Mouse (Mus musculus) cerebellum, adult (tissue): ENCODE measurements around the gene Zc3h10.
A peak's percentile ranks its signal among the peaks of the same experiment; 100 is the strongest.
"Not testable (repeated sequence)": the region's sequence is repeated elsewhere in the genome, so short reads cannot be mapped to it uniquely, and the experiment has no call there.

Experiments used
- ATAC-seq: cut with Nextera tagmentation; 2 replicates; pipeline ENCODE4 v1.9.2; 2017; ENCODE audit warnings: mild to moderate bottlenecking, moderate library complexity, mixed read lengths; ENCODE audit not compliant: insufficient number of reproducible peaks, low FRiP score, low TSS enrichment

Gene Zc3h10

DNA sequence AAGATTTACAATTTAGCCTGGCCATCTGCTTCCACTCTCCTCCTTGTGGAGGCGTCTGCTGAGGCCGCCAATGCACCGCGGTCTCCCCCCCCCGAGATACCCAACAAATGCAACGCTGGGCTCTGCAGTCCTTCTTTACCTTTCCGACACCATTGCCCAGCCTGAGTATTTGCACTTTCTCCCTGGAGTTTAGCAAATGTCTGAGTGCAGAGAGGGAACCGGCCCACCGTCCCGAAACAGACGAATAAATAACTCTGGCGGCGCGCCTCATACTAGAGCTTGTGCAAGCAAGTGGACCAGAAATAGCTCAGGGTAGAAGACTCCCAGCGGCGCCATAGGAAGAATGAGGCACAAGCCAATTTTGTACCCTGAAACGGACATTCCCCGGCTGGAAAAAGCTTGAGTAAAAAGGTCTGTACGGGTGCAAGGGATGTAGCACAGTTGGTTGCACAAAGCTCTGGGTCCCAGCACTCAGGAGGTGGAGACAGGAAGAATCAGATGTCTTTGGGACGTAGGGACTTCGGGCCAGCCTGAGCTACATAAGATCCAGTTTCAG, 48.4 kb downstream of the Zc3h10 start:
- 0 out of 2 replicates have a peak, but pooled peaks have one; percentile 21 for ATAC-seq

DNA sequence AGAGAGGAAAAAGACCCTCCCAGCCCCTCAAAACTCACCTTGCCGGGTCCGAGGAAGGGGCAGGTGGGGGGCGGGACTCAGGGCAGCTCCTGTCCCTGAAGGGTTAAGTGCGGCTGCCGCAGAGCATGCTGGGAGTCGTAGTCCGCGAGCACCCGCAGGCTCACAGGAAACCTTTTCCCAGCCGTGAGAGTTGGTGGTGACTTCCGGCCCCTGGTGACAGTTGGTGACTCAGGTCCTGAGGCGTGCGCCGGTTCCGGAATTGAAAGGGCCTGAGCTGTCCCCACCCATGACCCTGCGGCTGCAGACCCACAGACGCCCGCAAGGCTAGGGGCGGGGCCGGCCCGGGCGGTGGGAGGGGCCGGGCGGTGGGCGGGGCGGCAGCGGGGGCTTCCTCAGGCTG, 49.0 kb downstream of the Zc3h10 start, which contains the start of gene Myl6b:
TSS of gene Myl6b (minus strand) at position 96 of the 400 bp plus-strand sequence.
- peak; percentile 81 for ATAC-seq

DNA sequence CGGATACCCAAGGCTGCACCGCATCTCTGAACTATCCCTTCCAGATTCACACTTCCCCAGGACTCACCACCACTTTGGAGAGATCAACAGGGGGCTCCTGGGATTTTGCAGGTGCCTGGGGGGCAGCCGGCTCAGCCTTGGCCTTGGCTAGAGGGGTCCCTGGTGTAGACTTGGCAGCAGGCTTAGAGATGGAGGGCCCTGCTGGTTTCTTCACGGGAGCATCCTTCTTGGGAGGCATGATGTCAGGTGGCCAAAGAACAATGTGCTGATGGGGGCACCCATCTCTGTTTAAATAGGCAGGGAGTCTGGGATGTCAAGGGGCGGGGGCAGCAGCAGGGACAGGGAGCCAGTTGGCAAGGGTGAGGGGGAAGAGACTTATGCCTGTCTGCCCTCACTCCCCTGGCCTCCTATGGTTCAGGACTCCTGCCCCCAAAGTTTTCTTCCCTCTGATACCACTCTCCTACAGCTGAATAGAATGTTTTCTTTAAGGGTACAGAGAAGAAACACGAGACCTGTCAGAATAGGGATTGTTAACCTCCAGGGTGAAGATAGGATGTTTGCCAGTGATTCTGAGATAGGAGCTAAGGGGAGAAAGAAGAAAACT, 50.3 kb downstream of the Zc3h10 start:
- ATAC-seq, result no peak

DNA sequence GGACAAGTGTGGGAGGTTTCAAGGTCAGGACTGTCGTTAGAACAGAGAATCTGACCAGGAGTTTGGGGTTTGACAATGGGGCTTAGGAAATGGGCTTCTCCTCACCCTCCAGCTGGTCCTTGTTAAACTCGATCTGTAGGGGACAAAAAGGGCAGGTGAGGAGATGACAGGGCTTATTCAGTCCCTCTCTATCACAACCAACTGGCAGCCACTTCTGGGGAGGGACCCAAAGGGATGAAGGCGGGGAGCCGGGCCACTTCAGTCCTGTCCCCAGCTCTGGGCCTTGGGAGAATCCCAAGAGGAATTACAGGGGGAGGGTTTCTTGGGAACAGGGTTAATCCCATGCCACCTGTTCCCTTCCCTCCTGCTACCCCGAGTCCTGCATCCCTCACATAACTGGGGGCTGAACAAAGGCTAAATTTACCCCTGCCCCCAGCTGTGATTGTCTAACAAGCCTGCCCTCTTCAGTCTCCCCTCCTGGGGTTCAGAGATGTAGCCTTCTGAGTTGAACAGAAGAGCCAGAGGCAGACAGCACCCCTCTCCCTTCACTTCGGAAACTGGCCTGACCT, 51.0 kb downstream of the Zc3h10 start:
- no peak for ATAC-seq

DNA sequence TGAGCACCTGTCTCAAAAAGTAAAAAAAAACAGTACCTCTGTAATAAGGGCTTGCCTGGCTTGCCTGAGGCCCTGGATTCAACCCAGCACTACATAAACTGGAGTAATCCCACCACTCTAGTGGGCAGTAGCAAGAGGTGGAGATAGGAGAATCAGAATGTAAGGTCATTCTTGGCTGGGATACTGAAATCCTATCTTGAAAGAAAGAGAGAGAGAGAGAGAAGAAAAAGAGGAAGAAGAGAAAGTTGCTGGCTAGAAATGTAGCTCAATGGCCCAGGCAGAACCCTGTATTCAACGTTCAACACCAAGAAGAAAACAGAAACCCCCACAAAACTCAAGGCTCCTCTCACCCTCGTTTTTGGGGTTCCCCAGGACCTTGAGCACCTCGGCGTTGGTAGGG, 51.7 kb downstream of the Zc3h10 start:
- ATAC-seq, result no peak

DNA sequence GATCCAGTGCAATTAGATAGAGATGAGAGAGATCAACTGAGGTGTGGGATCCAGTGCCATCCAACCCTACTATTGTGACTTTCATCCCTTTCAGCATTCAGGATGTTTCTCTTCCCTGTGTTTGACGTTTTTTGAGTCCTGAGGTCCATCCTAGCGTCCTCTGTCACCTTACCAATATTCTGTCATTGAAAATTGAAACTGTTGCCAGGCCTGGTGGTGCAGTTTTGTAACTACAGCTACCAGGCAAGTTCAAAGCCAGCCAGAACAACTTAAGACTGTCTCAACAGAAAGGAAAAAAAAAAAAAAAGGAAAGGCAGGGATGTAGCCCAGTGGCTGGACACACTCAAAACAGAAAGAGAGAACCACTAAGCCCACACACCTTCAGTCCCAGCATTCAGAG, 52.3 kb downstream of the Zc3h10 start:
- no peak for ATAC-seq

DNA sequence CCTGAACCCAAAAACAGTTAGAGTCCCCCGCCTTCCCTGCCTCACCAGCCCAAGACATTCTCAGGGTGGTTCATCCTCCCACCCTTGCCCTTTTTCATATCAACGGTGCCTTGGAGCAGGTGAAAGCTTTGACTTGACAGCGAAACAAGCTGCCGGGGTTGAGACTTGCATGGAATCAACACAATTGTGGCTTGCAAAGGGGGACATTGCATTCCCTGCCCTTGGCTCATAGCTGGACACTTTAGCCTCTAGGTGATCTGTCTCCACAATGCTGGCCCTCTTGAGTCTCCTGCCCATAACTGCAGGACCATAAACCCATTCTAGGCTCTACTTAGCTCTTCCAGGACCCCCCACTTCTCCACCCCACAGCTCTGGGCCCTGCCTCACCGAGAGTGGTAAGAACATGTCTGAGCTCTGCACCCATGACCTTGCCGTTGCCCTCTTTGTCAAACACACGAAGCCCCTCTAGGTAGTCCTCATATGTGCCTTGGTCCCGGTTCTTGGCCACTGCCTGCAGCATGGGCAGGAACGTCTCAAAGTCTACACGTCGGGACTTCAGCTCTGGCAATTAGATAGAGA, 52.8 kb downstream of the Zc3h10 start:
- ATAC-seq, result no peak

DNA sequence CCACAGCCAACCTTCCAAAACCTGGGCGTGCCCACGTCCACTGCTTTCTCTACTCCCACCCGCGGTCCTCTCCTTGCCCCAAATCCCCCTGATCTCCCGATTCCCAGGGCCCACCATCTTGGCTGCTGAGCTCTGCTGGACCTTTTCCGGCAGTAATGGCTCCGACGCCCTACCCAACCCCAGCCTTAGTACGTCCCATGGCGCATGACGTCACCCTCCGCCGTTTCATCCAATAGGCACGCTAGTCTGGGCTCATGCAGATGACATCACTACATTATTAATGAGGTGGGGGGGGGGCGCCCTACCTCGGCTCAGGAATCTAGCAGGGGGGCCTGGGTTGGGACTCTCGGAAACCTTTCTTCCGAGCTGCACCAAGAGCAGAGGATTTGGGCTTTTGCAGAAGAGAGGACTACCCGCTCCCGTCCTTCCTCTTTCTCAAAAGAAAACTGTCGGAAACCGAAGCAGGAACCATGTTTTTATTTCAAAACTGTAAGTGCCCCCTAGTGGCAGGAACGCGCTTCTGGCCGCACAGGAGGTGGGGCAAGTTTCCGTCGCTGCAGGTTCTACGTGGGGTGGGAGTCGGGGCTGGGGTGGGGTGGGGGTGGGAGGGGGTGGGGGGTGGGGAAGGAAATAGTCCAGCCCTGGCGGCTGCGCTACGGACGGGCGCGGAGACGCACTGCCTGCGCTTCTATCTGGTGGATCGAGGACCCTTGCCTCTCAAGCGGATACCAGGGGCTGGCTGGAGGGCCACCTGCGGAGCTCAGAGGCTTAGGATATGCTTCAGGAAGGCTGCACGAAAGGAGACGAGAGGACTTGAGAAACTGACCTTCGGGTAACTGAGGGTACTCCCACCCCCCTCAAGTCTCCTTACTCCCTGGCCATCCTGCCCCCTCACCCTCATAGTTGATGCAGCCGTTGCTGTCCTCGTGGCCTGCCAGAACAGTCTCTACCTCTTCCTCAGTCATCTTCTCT, 53.6 kb downstream of the Zc3h10 start, which contains the start of gene Myl6:
TSS of gene Myl6 (minus strand) at position 451 of the 972 bp plus-strand sequence.
- ATAC-seq, result peak; percentile 71

DNA sequence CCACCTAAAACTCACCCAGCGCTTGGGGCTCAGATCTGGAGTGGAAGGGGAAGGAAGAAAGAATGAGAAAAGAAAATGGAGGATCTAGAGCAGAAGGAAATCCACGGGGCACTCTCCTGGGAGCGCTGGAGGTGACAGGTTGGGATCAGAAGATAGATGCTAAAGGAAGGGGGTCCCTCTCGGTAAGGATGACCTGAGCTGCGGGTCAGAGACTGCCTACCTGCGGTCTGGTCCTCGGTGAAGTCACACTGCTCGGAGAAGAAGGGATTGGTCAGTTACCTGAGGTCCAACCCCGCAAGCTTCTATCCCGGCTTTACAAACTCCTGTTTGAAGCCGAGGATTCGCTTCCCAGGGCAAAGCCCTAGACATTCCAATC, 54.3 kb downstream of the Zc3h10 start:
- peak; percentile 29 for ATAC-seq

DNA sequence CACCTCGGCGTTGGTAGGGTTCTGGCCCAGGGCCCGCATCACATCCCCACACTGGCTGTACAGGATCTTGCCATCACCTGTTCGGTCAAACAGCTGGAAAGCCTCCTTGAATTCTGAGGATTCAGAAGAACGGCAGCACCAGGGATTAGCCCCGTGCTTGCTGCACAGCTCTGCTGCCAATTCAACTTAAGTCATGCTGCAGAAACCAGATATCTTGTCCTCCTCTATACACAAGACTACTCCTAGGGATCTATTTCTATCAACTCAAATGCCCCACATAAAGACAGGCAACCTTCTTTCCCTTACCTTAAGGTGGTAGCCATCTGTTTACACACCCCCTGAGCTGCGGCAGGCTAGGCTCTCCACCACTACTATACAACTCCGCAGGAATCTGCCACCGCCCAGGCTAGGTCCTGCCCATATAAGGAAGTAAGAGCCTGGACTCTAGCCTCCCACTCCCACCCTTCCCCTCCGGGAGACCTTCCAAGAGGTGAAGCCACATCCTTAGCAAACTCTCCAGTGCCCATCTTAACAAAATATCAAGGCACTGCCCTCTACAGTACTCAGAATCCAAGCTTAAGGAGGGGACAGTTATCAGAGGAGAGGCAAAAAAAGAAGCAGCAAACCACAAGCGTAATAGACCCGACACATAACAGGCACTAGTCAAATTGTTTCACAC, 54.8 kb downstream of the Zc3h10 start:
- ATAC-seq, result no peak

DNA sequence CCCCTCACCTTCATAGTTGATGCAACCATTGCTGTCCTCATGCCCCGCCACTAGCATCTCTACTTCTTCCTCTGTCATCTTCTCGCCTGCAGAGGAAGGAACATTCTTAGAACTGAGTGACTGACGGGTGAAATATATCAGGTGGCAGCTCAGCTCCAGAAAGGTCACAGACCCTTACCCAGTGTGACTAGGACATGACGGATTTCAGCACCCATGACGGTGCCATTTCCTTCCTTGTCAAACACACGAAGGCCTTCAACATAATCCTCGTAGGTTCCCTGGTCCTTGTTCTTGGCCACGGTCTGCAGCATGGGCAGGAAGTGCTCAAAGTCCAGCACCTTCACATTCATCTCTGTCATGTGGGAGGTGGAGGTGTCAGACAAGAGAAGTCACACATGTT, 55.5 kb downstream of the Zc3h10 start:
- ATAC-seq, result not testable (repeated sequence)
